34 mouse cellular contexts compared by ENCODE assay signal in genomic region chr6:48949596-48949995, GRCm38 (mm10). TPM values are rescaled to one million over a fixed set of nuclear protein-coding genes. Genes with fewer than 3 reads are reported as not detected.
DNase-seq lines count a peak whose midpoint lies in the region.
"Had no signal": no experiment of that assay in that cellular context is flagged by ENCODE, and none has a peak within 500 bp of the region (broad histone marks: within the 10 kb centered on the region; RNA-seq: fewer than 3 reads in every experiment).

No protein-coding gene starts in this region.

- no peaks in the 10 kb centered on the region for H3K36me3 ChIP-seq in limb, embryonic 10.5 days
- H3K36me3 ChIP-seq: embryonic facial prominence, embryonic 10.5 days; embryonic facial prominence, embryonic 13.5 days; forebrain, embryonic 12.5 days; forebrain, embryonic 15.5 days; heart, embryonic 13.5 days; hindbrain, embryonic 12.5 days; hindbrain, embryonic 15.5 days had no signal

- no peaks in the 10 kb centered on the region for H3K9me3 ChIP-seq in limb, embryonic 10.5 days (replicated peaks)
- H3K9me3 ChIP-seq: forebrain, embryonic 12.5 days; forebrain, embryonic 15.5 days; hindbrain, embryonic 12.5 days; hindbrain, embryonic 15.5 days had no signal

- peak; percentile 25 for DNase-seq in adrenal gland, postnatal 14 days
- no peak for DNase-seq in adrenal gland, postnatal 10 days
- peak; percentile 65 for DNase-seq in ovary, adult 18-20 months (ENCODE audit: low spot score)
- DNase-seq in ovary, postnatal 10 days (ENCODE audit: low spot score), result no peak
- DNase-seq in limb, embryonic 10.5 days (ENCODE audit: low spot score), result peak; percentile 22
- no peak for DNase-seq in layer of hippocampus, adult 11-12 months (ENCODE audit: low spot score)
- DNase-seq: cerebellum, adult 11-12 months; cerebellum, adult 8-10 months; cerebellum, postnatal 10 days; cerebellum, postnatal 36 days; embryo, embryonic 11 days; gastrocnemius, postnatal 10 days; gastrocnemius, postnatal 36 days had no signal

- H3K4me1 ChIP-seq in limb, embryonic 10.5 days, result no peaks in the 10 kb centered on the region
- H3K4me1 ChIP-seq: forebrain, embryonic 12.5 days; forebrain, embryonic 15.5 days; heart, embryonic 13.5 days; hindbrain, embryonic 12.5 days; hindbrain, embryonic 15.5 days had no signal

- no peak overlapping the region for H3K4me3 ChIP-seq in limb, embryonic 10.5 days
- H3K4me3 ChIP-seq: embryonic facial prominence, embryonic 10.5 days; embryonic facial prominence, embryonic 13.5 days; erythroblast, embryonic 14.5 days; forebrain, embryonic 12.5 days; forebrain, embryonic 15.5 days; heart, embryonic 13.5 days; hindbrain, embryonic 12.5 days; hindbrain, embryonic 15.5 days had no signal

- H3K27ac ChIP-seq in limb, embryonic 10.5 days, result no peak overlapping the region
- H3K27ac ChIP-seq: embryonic facial prominence, embryonic 10.5 days; embryonic facial prominence, embryonic 13.5 days; forebrain, embryonic 12.5 days; forebrain, embryonic 15.5 days; heart, embryonic 13.5 days; hindbrain, embryonic 12.5 days; hindbrain, embryonic 15.5 days had no signal

- 90% methylated on average over 2 of the region's 2 CpGs for WGBS in limb, embryonic 10.5 days

- H3K27me3 ChIP-seq in limb, embryonic 10.5 days (ENCODE audit: low read depth, poor library complexity, severe bottlenecking), result no peaks in the 10 kb centered on the region
- H3K27me3 ChIP-seq: embryonic facial prominence, embryonic 13.5 days; forebrain, embryonic 12.5 days; forebrain, embryonic 15.5 days; heart, embryonic 13.5 days; hindbrain, embryonic 12.5 days; hindbrain, embryonic 15.5 days had no signal

RNA-seq across cellular contexts. Expression of gene 1600015I10Rik, which starts 19.9 kb away (rescaled TPM):
- not detected in 2 replicates for total RNA-seq in adrenal gland, postnatal 14 days (2021)
- under 1 TPM in 1 of 2 experiments, not detected in 1; 0.12 TPM for total RNA-seq in adrenal gland, postnatal 10 days (2021)
- not detected in 2 replicates for polyA plus RNA-seq in limb, embryonic 10.5 days (2016; fragmentation: Nextera tagmentation; extraction: Ambion mirVana)
- total RNA-seq: gastrocnemius, adult 18-20 months; gastrocnemius, postnatal 10 days; gastrocnemius, postnatal 36 days; granulocyte monocyte progenitor cell, adult 5-6 weeks; heart, adult 8-10 months; heart, postnatal 25 days; hematopoietic stem cell, adult 5-6 weeks; MEL had no signal
- polyA plus RNA-seq: brain, embryonic 14.5 days; C2C12; CD4-positive, CD25-positive, alpha-beta regulatory T cell, adult 4 months; cortical plate, adult 2 months; embryonic facial prominence, embryonic 10.5 days; embryonic facial prominence, embryonic 13.5 days; erythroblast, embryonic 14.5 days; forebrain, embryonic 12.5 days; forebrain, embryonic 15.5 days; heart, embryonic 13.5 days; heart, embryonic 16.5 days; hindbrain, embryonic 12.5 days; hindbrain, embryonic 15.5 days; intestine, embryonic 14.5 days; intestine, postnatal 0 days had no signal

RNA-seq across cellular contexts. Expression of gene Doxl2, which starts 25.2 kb away (rescaled TPM):
- total RNA-seq in adrenal gland, postnatal 14 days (2021), result not detected in 2 replicates
- not detected for total RNA-seq in adrenal gland, postnatal 10 days (2021)
- polyA plus RNA-seq in limb, embryonic 10.5 days (2016; fragmentation: Nextera tagmentation; extraction: Ambion mirVana), result not detected in 2 replicates
- total RNA-seq: gastrocnemius, adult 18-20 months; gastrocnemius, postnatal 10 days; gastrocnemius, postnatal 36 days; granulocyte monocyte progenitor cell, adult 5-6 weeks; heart, adult 8-10 months; heart, postnatal 25 days; hematopoietic stem cell, adult 5-6 weeks; MEL had no signal
- polyA plus RNA-seq: brain, embryonic 14.5 days; C2C12; CD4-positive, CD25-positive, alpha-beta regulatory T cell, adult 4 months; cortical plate, adult 2 months; embryonic facial prominence, embryonic 10.5 days; embryonic facial prominence, embryonic 13.5 days; forebrain, embryonic 12.5 days; forebrain, embryonic 15.5 days; heart, embryonic 13.5 days; heart, embryonic 16.5 days; hindbrain, embryonic 12.5 days; hindbrain, embryonic 15.5 days; intestine, embryonic 14.5 days; intestine, postnatal 0 days had no signal

RNA-seq across cellular contexts. Expression of gene Svs1, which starts 37.1 kb away (rescaled TPM):
- not detected in 2 replicates for total RNA-seq in adrenal gland, postnatal 14 days (2021)
- not detected for total RNA-seq in adrenal gland, postnatal 10 days (2021)
- not detected in 2 replicates for polyA plus RNA-seq in limb, embryonic 10.5 days (2016; fragmentation: Nextera tagmentation; extraction: Ambion mirVana)
- total RNA-seq: gastrocnemius, adult 18-20 months; gastrocnemius, postnatal 10 days; gastrocnemius, postnatal 36 days; granulocyte monocyte progenitor cell, adult 5-6 weeks; heart, adult 8-10 months; heart, postnatal 25 days; hematopoietic stem cell, adult 5-6 weeks; MEL had no signal
- polyA plus RNA-seq: brain, embryonic 14.5 days; C2C12; CD4-positive, CD25-positive, alpha-beta regulatory T cell, adult 4 months; cortical plate, adult 2 months; embryonic facial prominence, embryonic 10.5 days; embryonic facial prominence, embryonic 13.5 days; erythroblast, embryonic 14.5 days; forebrain, embryonic 12.5 days; forebrain, embryonic 15.5 days; heart, embryonic 13.5 days; heart, embryonic 16.5 days; hindbrain, embryonic 12.5 days; hindbrain, embryonic 15.5 days; intestine, embryonic 14.5 days; intestine, postnatal 0 days had no signal

Comparison
In these comparisons a context has a peak if more than half of its experiments do, and no peak if none do; other contexts are left out.
1. DNase-seq: peak in adrenal gland, postnatal 14 days (single experiment), ovary, adult 18-20 months (single experiment) and limb, embryonic 10.5 days (single experiment); none in adrenal gland, postnatal 10 days (single experiment), ovary, postnatal 10 days (single experiment) and layer of hippocampus, adult 11-12 months (single experiment).